Mouse (Mus musculus): ENCODE data around the gene Ephb6. TPM values are rescaled to one million over a fixed set of nuclear protein-coding genes. Genes with fewer than 3 reads are reported as not detected.

Ephb6 gene
- polyA plus RNA-seq, 1 experiment from 2014 or later: 21.3 TPM

- no peak overlapping the region for H3K4me2 ChIP-seq (replicated peaks)
- H3K9ac ChIP-seq: no peak overlapping the region
- no peaks in the 10 kb centered on the region for H3K9me3 ChIP-seq
- no peak overlapping the region for H3K4me3 ChIP-seq
- no peak overlapping the region for H3K27ac ChIP-seq
- H3K36me3 ChIP-seq: no peaks in the 10 kb centered on the region
- H3K4me1 ChIP-seq: no peaks in the 10 kb centered on the region
- H3K27me3 ChIP-seq: no peaks in the 10 kb centered on the region
- 82% methylated on average over 4 of the region's 4 CpGs for WGBS
- no peak for ATAC-seq (ENCODE audit: low FRiP score, low read depth)
Measured at GRCm38 (mm10) chr6:41631549-41631948, 26.3 kb downstream of the Ephb6 start.

GRCm38 (mm10) chr6:41635211-41635610 is 29.9 kb downstream of the Ephb6 start:
- Histone ChIP-seq H3K4me3 (no peak overlapping the region), H3K36me3 (no peaks in the 10 kb centered on the region), H3K9me3 (no peaks in the 10 kb centered on the region), H3K27ac (no peak overlapping the region), H3K9ac (no peak overlapping the region), H3K4me1 (no peaks in the 10 kb centered on the region), H3K27me3 (no peaks in the 10 kb centered on the region), H3K4me2 (replicated peaks) (no peak overlapping the region)
- no peak for ATAC-seq (ENCODE audit: low FRiP score, low read depth)
- 66% methylated on average over 1 of the region's 1 CpGs for WGBS

- H3K4me1 ChIP-seq: no peaks in the 10 kb centered on the region
- H3K9ac ChIP-seq: no peak within 1 kb of the TSS
- H3K36me3 ChIP-seq: no peaks in the 10 kb centered on the region
- 0 out of 2 replicates have a peak within 1 kb of the TSS, but pooled peaks have one; percentile 2 for H3K4me3 ChIP-seq
- WGBS: 5% methylated on average over 5 of the region's 5 CpGs
- no peak for ATAC-seq (ENCODE audit: low FRiP score, low read depth)
- no peaks in the 10 kb centered on the region for H3K9me3 ChIP-seq
- no peak within 1 kb of the TSS for H3K27ac ChIP-seq
- no peaks in the 10 kb centered on the region for H3K27me3 ChIP-seq
- 0 out of 2 replicates have a peak within 1 kb of the TSS, but pooled peaks have one; percentile 11 for H3K4me2 ChIP-seq (replicated peaks)
Measured at GRCm38 (mm10) chr6:41636178-41636577, 30.9 kb downstream of the Ephb6 start, which contains the start of gene Trpv6. Gene Trpv6 (minus strand): TSS chr6:41636405.

- no peaks in the 10 kb centered on the region for H3K36me3 ChIP-seq
- H3K27me3 ChIP-seq: no peaks in the 10 kb centered on the region
- H3K4me3 ChIP-seq: no peak overlapping the region
- ATAC-seq (ENCODE audit: low FRiP score, low read depth): no peak
- no peaks in the 10 kb centered on the region for H3K4me1 ChIP-seq
- no peak overlapping the region for H3K27ac ChIP-seq
- no peak overlapping the region for H3K4me2 ChIP-seq (replicated peaks)
- no peak overlapping the region for H3K9ac ChIP-seq
- H3K9me3 ChIP-seq: no peaks in the 10 kb centered on the region
- 29% methylated on average over 1 of the region's 1 CpGs for WGBS
Measured at GRCm38 (mm10) chr6:41637393-41637792, 32.1 kb downstream of the Ephb6 start.

GRCm38 (mm10) chr6:41637927-41638506 is 32.7 kb downstream of the Ephb6 start:
- no peak for ATAC-seq (ENCODE audit: low FRiP score, low read depth)
- no peak overlapping the region for H3K4me3 ChIP-seq
- no peak overlapping the region for H3K27ac ChIP-seq
- H3K27me3 ChIP-seq: no peaks in the 10 kb centered on the region
- no peaks in the 10 kb centered on the region for H3K4me1 ChIP-seq
- WGBS: 78% methylated on average over 6 of the region's 6 CpGs
- no peaks in the 10 kb centered on the region for H3K9me3 ChIP-seq
- H3K9ac ChIP-seq: no peak overlapping the region
- no peaks in the 10 kb centered on the region for H3K36me3 ChIP-seq
- H3K4me2 ChIP-seq (replicated peaks): no peak overlapping the region

GRCm38 (mm10) chr6:41640449-41640848 is 35.2 kb downstream of the Ephb6 start:
- Histone ChIP-seq H3K36me3 (no peaks in the 10 kb centered on the region), H3K4me3 (no peak overlapping the region), H3K9ac (no peak overlapping the region), H3K27ac (no peak overlapping the region), H3K4me1 (no peaks in the 10 kb centered on the region), H3K4me2 (replicated peaks) (no peak overlapping the region), H3K9me3 (no peaks in the 10 kb centered on the region), H3K27me3 (no peaks in the 10 kb centered on the region)
- no peak for ATAC-seq (ENCODE audit: low FRiP score, low read depth)
- WGBS: 61% methylated on average over 3 of the region's 3 CpGs

- Histone ChIP-seq H3K9me3 (no peaks in the 10 kb centered on the region), H3K4me3 (no peak overlapping the region), H3K27me3 (no peaks in the 10 kb centered on the region), H3K4me2 (replicated peaks) (no peak overlapping the region), H3K36me3 (no peaks in the 10 kb centered on the region), H3K27ac (no peak overlapping the region), H3K4me1 (no peaks in the 10 kb centered on the region), H3K9ac (no peak overlapping the region)
- no peak for ATAC-seq (ENCODE audit: low FRiP score, low read depth)
- 84% methylated on average over 6 of the region's 6 CpGs for WGBS
Measured at GRCm38 (mm10) chr6:41641173-41641866, 36.0 kb downstream of the Ephb6 start.

- no peak for ATAC-seq (ENCODE audit: low FRiP score, low read depth)
- no peaks in the 10 kb centered on the region for H3K9me3 ChIP-seq
- H3K36me3 ChIP-seq: no peaks in the 10 kb centered on the region
- no peak overlapping the region for H3K27ac ChIP-seq
- H3K4me3 ChIP-seq: no peak overlapping the region
- no peaks in the 10 kb centered on the region for H3K4me1 ChIP-seq
- no peak overlapping the region for H3K4me2 ChIP-seq (replicated peaks)
- H3K27me3 ChIP-seq: no peaks in the 10 kb centered on the region
- WGBS: 77% methylated on average over 4 of the region's 4 CpGs
- no peak overlapping the region for H3K9ac ChIP-seq
Measured at GRCm38 (mm10) chr6:41642765-41643164, 37.5 kb downstream of the Ephb6 start.

GRCm38 (mm10) chr6:41643227-41643626 is 37.9 kb downstream of the Ephb6 start:
- Histone ChIP-seq H3K4me2 (replicated peaks) (no peak overlapping the region), H3K4me1 (no peaks in the 10 kb centered on the region), H3K27me3 (no peaks in the 10 kb centered on the region), H3K4me3 (no peak overlapping the region), H3K9ac (no peak overlapping the region), H3K36me3 (no peaks in the 10 kb centered on the region), H3K9me3 (no peaks in the 10 kb centered on the region), H3K27ac (no peak overlapping the region)
- no peak for ATAC-seq (ENCODE audit: low FRiP score, low read depth)
- 89% methylated on average over 3 of the region's 3 CpGs for WGBS

GRCm38 (mm10) chr6:41646220-41646619 is 40.9 kb downstream of the Ephb6 start:
- 89% methylated on average over 3 of the region's 3 CpGs for WGBS
- Histone ChIP-seq H3K36me3 (no peaks in the 10 kb centered on the region), H3K27ac (no peak overlapping the region), H3K4me2 (replicated peaks) (no peak overlapping the region), H3K9me3 (no peaks in the 10 kb centered on the region), H3K27me3 (no peaks in the 10 kb centered on the region), H3K4me1 (no peaks in the 10 kb centered on the region), H3K4me3 (no peak overlapping the region), H3K9ac (no peak overlapping the region)
- ATAC-seq (ENCODE audit: low FRiP score, low read depth): no peak

- Histone ChIP-seq H3K4me1 (no peaks in the 10 kb centered on the region), H3K4me3 (no peak overlapping the region), H3K27me3 (no peaks in the 10 kb centered on the region), H3K9me3 (no peaks in the 10 kb centered on the region), H3K4me2 (replicated peaks) (no peak overlapping the region), H3K9ac (no peak overlapping the region), H3K27ac (no peak overlapping the region), H3K36me3 (no peaks in the 10 kb centered on the region)
- ATAC-seq (ENCODE audit: low FRiP score, low read depth): no peak
Measured at GRCm38 (mm10) chr6:41646672-41647071, 41.4 kb downstream of the Ephb6 start.

GRCm38 (mm10) chr6:41653173-41653572 is 47.9 kb downstream of the Ephb6 start:
- no peaks in the 10 kb centered on the region for H3K9me3 ChIP-seq
- H3K4me2 ChIP-seq (replicated peaks): no peak overlapping the region
- no peaks in the 10 kb centered on the region for H3K4me1 ChIP-seq
- WGBS: 90% methylated on average over 5 of the region's 5 CpGs
- H3K36me3 ChIP-seq: no peaks in the 10 kb centered on the region
- ATAC-seq (ENCODE audit: low FRiP score, low read depth): no peak
- H3K4me3 ChIP-seq: no peak overlapping the region
- no peak overlapping the region for H3K27ac ChIP-seq
- no peaks in the 10 kb centered on the region for H3K27me3 ChIP-seq
- no peak overlapping the region for H3K9ac ChIP-seq

- no peaks in the 10 kb centered on the region for H3K27me3 ChIP-seq
- no peak for ATAC-seq (ENCODE audit: low FRiP score, low read depth)
- H3K4me2 ChIP-seq (replicated peaks): no peak overlapping the region
- no peaks in the 10 kb centered on the region for H3K4me1 ChIP-seq
- WGBS: 88% methylated on average over 8 of the region's 8 CpGs
- H3K27ac ChIP-seq: no peak overlapping the region
- no peak overlapping the region for H3K4me3 ChIP-seq
- H3K9ac ChIP-seq: no peak overlapping the region
- H3K9me3 ChIP-seq: no peaks in the 10 kb centered on the region
- H3K36me3 ChIP-seq: no peaks in the 10 kb centered on the region
Measured at GRCm38 (mm10) chr6:41654648-41655047, 49.4 kb downstream of the Ephb6 start.
